Mouse (Mus musculus) ovary, postnatal 36 days (tissue): ENCODE measurements at regions not wholly inside any gene's neighbourhood (a gene's known extent, or its start where the extent isn't known, plus 50 kb on each side); places are given as distances from the start of the nearest gene placed in this dataset.

Experiments
- DNase-seq: peaks from one replicate; pipeline ENCODE4 v3.0.0; 2022; ENCODE audit warnings: low spot score, mixed read lengths

- DNase-seq = no peak
Observed at GRCm38 (mm10) chr11:18015239-18015638, 61.6 kb upstream of the Etaa1 start.

GRCm38 (mm10) chr11:18014610-18015009, 60.9 kb upstream of the Etaa1 start:
- DNase-seq = no peak

- DNase-seq = no peak
Observed at GRCm38 (mm10) chr11:18012085-18012484, 58.4 kb upstream of the Etaa1 start.

- DNase-seq = peak; percentile 36
Observed at GRCm38 (mm10) chr11:18011101-18011733, 57.5 kb upstream of the Etaa1 start.

GRCm38 (mm10) chr11:18008140-18008539, 54.5 kb upstream of the Etaa1 start:
- no peak for DNase-seq
